Mouse (Mus musculus) heart, adult 8-10 months (tissue): ENCODE data around the gene Serpina10. TPM values are rescaled to one million over a fixed set of nuclear protein-coding genes. Genes with fewer than 3 reads are reported as not detected.
"Not testable (repeated sequence)": the region's sequence is repeated elsewhere in the genome, so short reads cannot be mapped to it uniquely, and the experiment has no call there.

ENCODE experiments used
- DNase-seq: peaks from one replicate; pipeline ENCODE4 v3.0.0; 2022; ENCODE audit warnings: low spot score
- total RNA-seq, 4 experiments: library from RNA; stranded (reverse); gene quantifications; 2 replicates each; pipeline ENCODE4 v1.2.4; 2022

Gene Serpina10
- total RNA-seq, 4 experiments from 2014 or later, result not detected

DNA sequence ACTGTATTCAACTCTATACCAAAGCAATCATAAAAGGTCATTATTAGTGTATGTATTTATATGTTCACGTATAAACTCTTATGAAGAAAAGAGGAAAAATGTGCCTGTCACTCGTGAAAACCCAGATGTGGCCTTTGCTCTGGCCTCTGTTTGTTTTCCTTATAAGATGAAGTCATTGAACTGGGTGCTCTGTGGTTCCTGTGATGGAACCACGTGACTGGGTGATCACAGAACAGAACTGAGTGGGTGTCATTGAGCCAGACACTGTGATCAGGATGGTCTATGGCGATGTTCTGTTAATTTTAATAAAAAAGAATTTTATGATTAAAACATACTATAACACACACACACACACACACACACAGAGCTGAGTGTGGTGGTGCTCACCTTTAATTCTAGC lies 15.5 kb downstream of the Serpina10 start:
- DNase-seq, result no peak

DNA sequence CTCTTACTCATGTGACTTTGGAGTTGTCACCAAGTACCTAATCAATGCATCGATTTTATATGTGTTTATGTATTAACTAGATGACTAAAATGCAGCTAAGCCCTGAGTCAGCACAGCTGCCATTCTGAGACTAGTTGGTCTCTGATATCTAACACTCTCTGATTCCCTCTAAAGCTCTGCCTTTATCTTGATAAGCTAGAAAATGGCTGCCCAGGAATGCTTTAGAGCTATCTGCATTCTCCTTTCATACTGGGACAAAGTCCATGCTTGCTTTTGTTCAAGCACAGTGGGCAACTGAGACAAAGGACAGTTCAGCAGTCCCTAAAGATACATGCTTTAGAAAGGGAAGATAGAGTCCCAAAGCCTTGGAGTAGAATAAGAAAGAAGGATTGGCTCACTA lies 16.1 kb downstream of the Serpina10 start:
- DNase-seq, result no peak

DNA sequence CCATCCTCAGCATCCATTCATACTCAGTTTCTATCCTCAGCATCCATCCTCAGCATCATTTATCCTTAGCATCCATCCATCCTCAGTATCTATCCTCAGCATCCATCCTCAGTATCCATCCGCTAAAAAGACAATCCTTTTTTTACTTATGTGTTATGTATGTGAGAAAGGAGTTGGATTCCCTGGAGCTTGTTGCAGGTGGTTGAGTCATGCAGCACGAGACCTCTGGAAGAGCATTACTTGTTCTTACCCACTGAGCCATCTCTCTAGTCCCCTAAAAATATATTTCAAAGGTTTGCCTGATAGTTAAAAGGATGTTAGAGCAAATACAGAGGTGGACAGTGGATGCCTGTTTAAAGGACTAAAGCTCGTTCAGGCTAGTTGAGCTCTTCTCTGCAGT lies 29.4 kb downstream of the Serpina10 start:
- no peak for DNase-seq

DNA sequence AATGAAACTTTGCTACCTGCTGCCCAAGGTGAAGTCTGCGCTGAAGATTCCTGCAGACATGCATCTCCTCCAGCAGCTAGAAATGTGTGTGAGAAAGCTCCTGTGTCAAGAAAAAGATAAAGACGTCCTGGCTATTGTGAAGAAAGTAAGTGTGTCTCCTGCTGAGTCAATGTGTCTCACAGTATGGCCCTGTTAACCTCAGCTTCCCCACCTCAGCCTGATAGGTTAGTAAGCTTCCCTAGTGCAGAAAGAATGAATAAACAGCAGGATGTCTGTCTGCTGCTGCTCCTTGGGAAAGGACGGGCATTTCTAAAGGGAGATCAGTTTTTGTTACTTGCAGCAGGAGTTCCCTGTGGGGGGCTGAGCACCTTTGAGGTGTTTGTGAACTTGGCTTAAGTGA lies 30.9 kb downstream of the Serpina10 start:
- no peak for DNase-seq

DNA sequence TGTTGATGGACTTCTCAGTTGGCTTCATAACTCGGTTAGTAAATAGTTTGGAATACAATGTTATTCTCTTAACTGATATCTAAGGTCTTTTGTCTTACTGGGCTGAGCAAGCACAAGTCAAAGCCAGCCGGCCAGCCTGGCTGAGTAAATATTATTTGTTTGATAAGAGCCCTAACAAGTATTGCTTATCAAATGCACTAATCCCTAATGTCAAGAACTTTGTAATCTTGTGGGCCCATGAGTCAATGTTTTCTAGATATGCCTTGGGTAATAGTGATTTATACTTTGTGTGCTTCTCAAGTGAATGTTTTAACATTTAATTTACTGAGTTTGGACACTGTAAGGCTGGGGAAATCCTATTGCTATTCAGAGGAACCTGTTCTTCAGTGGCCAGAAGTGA lies 32.8 kb downstream of the Serpina10 start:
- no peak for DNase-seq

DNA sequence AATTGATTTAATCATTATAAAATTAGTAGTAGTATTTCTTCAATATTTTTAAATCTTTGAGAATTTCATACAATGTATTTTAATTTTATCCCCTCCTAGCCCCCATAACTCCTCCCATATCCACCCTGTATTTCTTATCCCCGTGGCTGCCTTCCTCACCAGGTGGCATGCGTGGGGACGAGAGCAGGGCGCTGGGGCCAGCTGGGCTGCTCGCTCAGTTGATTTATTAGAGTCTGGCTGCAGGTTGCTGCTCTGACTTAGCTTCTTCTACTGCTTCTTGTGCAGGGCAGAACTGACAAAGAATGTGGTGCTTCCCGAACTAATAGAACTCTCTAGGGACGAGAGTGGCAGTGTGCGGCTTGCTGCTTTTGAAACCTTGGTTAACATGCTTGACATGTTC lies 47.5 kb downstream of the Serpina10 start:
- DNase-seq, result no peak

DNA sequence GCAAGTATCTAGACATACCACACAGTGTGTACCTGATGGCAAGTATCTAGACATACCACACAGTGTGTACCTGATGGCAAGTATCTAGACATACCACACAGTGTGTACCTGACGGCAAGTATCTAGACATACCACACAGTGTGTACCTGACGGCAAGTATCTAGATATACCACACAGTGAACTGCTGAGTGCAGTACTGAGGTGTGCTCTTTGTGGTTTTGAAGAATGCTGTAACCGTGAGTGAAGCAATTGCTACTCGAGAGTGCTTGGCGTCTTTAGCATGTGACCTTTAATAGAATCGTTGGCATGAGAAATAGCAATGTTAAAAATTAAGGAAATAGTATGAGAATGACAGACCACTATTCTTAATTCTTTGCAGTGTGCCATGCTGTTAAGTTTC lies 53.1 kb downstream of the Serpina10 start:
- not testable (repeated sequence) for DNase-seq

DNA sequence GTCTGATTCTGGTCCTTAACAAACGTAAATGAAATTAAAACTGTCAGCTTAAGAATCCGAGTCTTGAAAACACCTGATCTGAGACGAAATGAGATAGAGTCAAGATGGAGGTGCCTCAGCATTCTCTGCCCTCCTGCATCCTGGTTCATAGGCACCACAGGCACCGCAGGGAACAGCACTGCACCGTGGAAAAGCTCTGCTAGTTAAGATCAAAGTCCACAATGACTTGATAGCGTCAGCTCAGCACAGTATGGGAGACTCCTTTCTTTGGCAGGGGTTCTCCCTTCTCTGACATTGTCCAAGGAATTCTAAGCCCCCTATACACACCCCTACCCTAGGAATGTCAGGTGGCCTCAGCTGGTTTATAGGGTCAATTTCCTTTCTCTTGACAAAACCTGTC lies 61.6 kb downstream of the Serpina10 start:
- no peak for DNase-seq

DNA sequence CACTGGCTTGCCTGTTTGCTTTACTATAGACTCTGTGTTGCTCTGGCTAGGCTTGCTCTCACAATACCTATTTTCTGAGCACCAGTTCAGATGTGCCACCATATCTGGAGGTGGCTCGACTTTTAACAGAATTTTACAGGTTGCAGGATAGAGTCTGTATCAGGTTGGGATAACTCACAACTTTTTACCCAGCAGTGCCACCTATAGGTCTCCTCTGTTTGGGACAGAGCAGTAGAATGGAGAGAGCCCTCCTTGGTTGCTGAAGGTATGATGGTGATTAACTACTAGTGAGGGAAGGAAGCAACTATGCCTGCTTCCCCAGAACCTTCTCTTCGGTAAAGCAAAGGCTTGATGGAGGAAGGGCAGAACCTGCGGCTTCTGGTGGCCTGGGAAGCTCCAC lies 64.1 kb downstream of the Serpina10 start:
- DNase-seq, result no peak

DNA sequence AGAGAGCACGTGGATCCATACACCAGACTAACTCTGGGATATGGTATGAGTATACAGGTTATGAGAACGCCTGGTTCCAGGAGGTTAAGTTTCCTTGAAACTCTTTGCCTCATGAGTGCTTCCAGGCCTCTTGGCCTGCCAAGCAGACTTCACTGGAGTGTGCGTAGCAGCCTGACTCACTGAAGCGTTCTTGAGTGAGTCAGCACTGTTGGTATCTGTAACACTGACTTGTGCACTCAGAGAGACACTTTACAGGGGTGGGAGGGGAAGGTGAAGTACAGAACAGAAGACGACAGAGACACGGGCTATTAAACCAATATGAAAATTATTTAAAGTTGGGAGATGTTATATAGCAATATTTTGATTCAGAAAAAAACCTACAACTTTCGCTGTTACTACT lies 66.1 kb downstream of the Serpina10 start:
- DNase-seq, result no peak

Other genes with a start within 250 kb of the Serpina10 start
- 1 to 10 TPM; 2.5 to 4.2 (median 3.5) TPM for gene Otub2, start 242.8 kb downstream of the Serpina10 start, total RNA-seq
- 1 to 10 TPM in 3 of 4 experiments, under 1 TPM in 1; 0.41 to 1.8 (median 1.2) TPM for gene 9330161L09Rik, start 223.6 kb downstream of the Serpina10 start, total RNA-seq
- gene Ddx24, start 205.6 kb downstream of the Serpina10 start, total RNA-seq, result 10 to 100 TPM; 88.5 to 95.6 (median 91.7) TPM
- gene Ifi27, start 197.2 kb downstream of the Serpina10 start, total RNA-seq, result 10 to 100 TPM; 45.0 to 62.7 (median 52.4) TPM
- gene Ifi27l2a, start 187.8 kb downstream of the Serpina10 start, total RNA-seq, result 10 to 100 TPM; 20.2 to 34.4 (median 28.4) TPM
- gene Ifi27l2b, start 174.2 kb downstream of the Serpina10 start, total RNA-seq, result not detected
- 1 to 10 TPM in 1 of 4 experiments, under 1 TPM in 3; 0.22 to 1.6 (median 0.35) TPM for gene Ppp4r4, start 99.2 kb downstream of the Serpina10 start, total RNA-seq
- not detected for gene Serpina6, start 25.8 kb upstream of the Serpina10 start, total RNA-seq
- not detected for gene Serpina16, start 44.7 kb upstream of the Serpina10 start, total RNA-seq
- not detected for gene Serpina1f, start 64.1 kb upstream of the Serpina10 start, total RNA-seq
- gene Serpina1d, start 142.1 kb upstream of the Serpina10 start, total RNA-seq, result under 1 TPM in 3 of 4 experiments, not detected in 1; 0.52 to 0.95 (median 0.53) TPM
- 1 to 10 TPM in 1 of 4 experiments, under 1 TPM in 2, not detected in 1; 0.47 to 6.7 (median 0.88) TPM for gene Serpina1b, start 198.9 kb upstream of the Serpina10 start, total RNA-seq
- gene Serpina1a, start 232.1 kb upstream of the Serpina10 start, total RNA-seq, result under 1 TPM in 1 of 4 experiments, not detected in 3; 0.17 TPM